Mouse (Mus musculus) gastrocnemius, adult 8-10 months (tissue): ENCODE results near the gene Lrrc75a. TPM values are rescaled to one million over a fixed set of nuclear protein-coding genes. Genes with fewer than 3 reads are reported as not detected.

Experiments
- DNase-seq, 2 experiments: peaks; one replicate each; pipeline ENCODE4 v3.0.0; 2022; ENCODE audit warnings: low spot score in 2 of 2
- total RNA-seq, 4 experiments: library from RNA; stranded (reverse); gene quantifications; 2 replicates each; pipeline ENCODE4 v1.2.4; 2022

Lrrc75a gene
- total RNA-seq, 4 experiments from 2014 or later: 2.7 to 4.6 (median 3.0) TPM

GRCm38 (mm10) chr11:62557205-62557604 lies 91.1 kb downstream of the Lrrc75a start:
- no peak for DNase-seq

- DNase-seq: no peak
These were observed 92.4 kb downstream of the Lrrc75a start for GRCm38 (mm10) chr11:62555896-62556412.

GRCm38 (mm10) chr11:62554934-62555517 lies 93.3 kb downstream of the Lrrc75a start:
- no peak for DNase-seq

Other genes starting within 250 kb of the Lrrc75a start
- gene Pigl, start 190.1 kb downstream of the Lrrc75a start, total RNA-seq: 1 to 10 TPM; 1.6 to 1.9 (median 1.8) TPM
- 100 to 1,000 TPM; 114 to 145 (median 126) TPM for gene Ncor1, start 190.0 kb downstream of the Lrrc75a start, total RNA-seq
- 10 to 100 TPM; 14.0 to 21.6 (median 17.8) TPM for gene Cenpv, start 109.3 kb downstream of the Lrrc75a start, total RNA-seq
- gene Ubb, start 97.4 kb downstream of the Lrrc75a start, total RNA-seq: 100 to 1,000 TPM; 864 to 966 (median 933) TPM
- 1 to 10 TPM in 2 of 4 experiments, under 1 TPM in 2; 0.46 to 1.3 (median 0.95) TPM for gene Trpv2, start 74.0 kb downstream of the Lrrc75a start, total RNA-seq
- 1 to 10 TPM; 5.3 to 7.2 (median 6.5) TPM for gene Mmgt2, start 141 bp upstream of the Lrrc75a start, total RNA-seq
- 1 to 10 TPM in 1 of 4 experiments, under 1 TPM in 3; 0.48 to 1.4 (median 0.73) TPM for gene Zfp287, start 83.4 kb upstream of the Lrrc75a start, total RNA-seq
- gene Gm10428, start 104.6 kb upstream of the Lrrc75a start, total RNA-seq: not detected
- gene Zfp286, start 140.9 kb upstream of the Lrrc75a start, total RNA-seq: 1 to 10 TPM; 1.4 to 1.7 (median 1.6) TPM
- 10 to 100 TPM; 35.0 to 46.2 (median 37.3) TPM for gene Trim16, start 171.7 kb upstream of the Lrrc75a start, total RNA-seq
- gene Fbxw10, start 198.5 kb upstream of the Lrrc75a start, total RNA-seq: under 1 TPM in 3 of 4 experiments, not detected in 1; 0.11 to 0.65 (median 0.19) TPM
- 1 to 10 TPM; 3.5 to 6.2 (median 5.3) TPM for gene Tvp23b, start 230.9 kb upstream of the Lrrc75a start, total RNA-seq